Mouse (Mus musculus) midbrain, embryonic 16.5 days (tissue): ENCODE results near the gene Srgn. TPM values are rescaled to one million over a fixed set of nuclear protein-coding genes. Genes with fewer than 3 reads are reported as not detected.

Experiments
- ATAC-seq: fragments of 200-750 bp; cut with Nextera tagmentation; 2 replicates; pipeline ENCODE4 v1.8.0; 2017; ENCODE audit warnings: moderate TSS enrichment
- H3K27ac ChIP-seq: fragments of 300-500 bp; sonication (generic); 2 replicates; pipeline ENCODE4 v1.5.1; 2014; ENCODE audit warnings: mild to moderate bottlenecking, low read length, mixed read lengths
- H3K27me3 ChIP-seq: fragments of 300-500 bp; sonication (generic); 2 replicates; pipeline ENCODE4 v1.6.1; 2014; ENCODE audit warnings: low read depth, low read length, mixed read lengths; ENCODE audit not compliant: control insufficient read depth, insufficient read depth
- H3K36me3 ChIP-seq: fragments of 300-500 bp; sonication (generic); 2 replicates; pipeline ENCODE4 v1.6.1; 2014; ENCODE audit warnings: mild to moderate bottlenecking, low read length, moderate library complexity, mixed read lengths; ENCODE audit not compliant: control insufficient read depth, insufficient read depth
- H3K4me1 ChIP-seq: fragments of 300-500 bp; sonication (generic); 2 replicates; pipeline ENCODE4 v1.6.1; 2014; ENCODE audit warnings: mild to moderate bottlenecking, low read length, mixed read lengths; ENCODE audit not compliant: control insufficient read depth, insufficient read depth
- H3K4me2 ChIP-seq: fragments of 300-500 bp; sonication (generic); 2 replicates; pipeline ENCODE4 v1.6.1; 2014; ENCODE audit warnings: mild to moderate bottlenecking, low read length, mixed read lengths
- H3K4me3 ChIP-seq: fragments of 300-500 bp; sonication (generic); 2 replicates; pipeline ENCODE4 v1.5.1; 2014; ENCODE audit warnings: low read depth, mild to moderate bottlenecking, low read length, moderate library complexity, mixed read lengths
- H3K9ac ChIP-seq: fragments of 300-500 bp; sonication (generic); 2 replicates; pipeline ENCODE4 v1.6.1; 2014; ENCODE audit warnings: low read depth, low read length, mixed read lengths
- H3K9me3 ChIP-seq: fragments of 300-500 bp; sonication (generic); replicated peaks from 2 replicates; pipeline ENCODE4 v1.6.1; 2014; ENCODE audit warnings: mild to moderate bottlenecking, low read length, mixed read lengths; ENCODE audit not compliant: control insufficient read depth, poor library complexity, severe bottlenecking
- WGBS: fragments of 180-500 bp; shearing (Covaris S2); extraction: QIAGEN DNeasy Blood & Tissue Kit; methylation state at CpG from one replicate; pipeline ENCODE4 v1.1.7; 2014; 5-methylcytosine and 5-hydroxymethylcytosine counted together
- polyA plus RNA-seq: library from polyadenylated mRNA; unstranded; fragments of >200 nt; fragmentation: Nextera tagmentation; extraction: Ambion mirVana; gene quantifications from 2 replicates; pipeline ENCODE4 v1.2.1, GENCODE M21; 2015

The Srgn gene
- polyA plus RNA-seq, 1 experiment from 2014 or later, result 9.4 TPM

DNA sequence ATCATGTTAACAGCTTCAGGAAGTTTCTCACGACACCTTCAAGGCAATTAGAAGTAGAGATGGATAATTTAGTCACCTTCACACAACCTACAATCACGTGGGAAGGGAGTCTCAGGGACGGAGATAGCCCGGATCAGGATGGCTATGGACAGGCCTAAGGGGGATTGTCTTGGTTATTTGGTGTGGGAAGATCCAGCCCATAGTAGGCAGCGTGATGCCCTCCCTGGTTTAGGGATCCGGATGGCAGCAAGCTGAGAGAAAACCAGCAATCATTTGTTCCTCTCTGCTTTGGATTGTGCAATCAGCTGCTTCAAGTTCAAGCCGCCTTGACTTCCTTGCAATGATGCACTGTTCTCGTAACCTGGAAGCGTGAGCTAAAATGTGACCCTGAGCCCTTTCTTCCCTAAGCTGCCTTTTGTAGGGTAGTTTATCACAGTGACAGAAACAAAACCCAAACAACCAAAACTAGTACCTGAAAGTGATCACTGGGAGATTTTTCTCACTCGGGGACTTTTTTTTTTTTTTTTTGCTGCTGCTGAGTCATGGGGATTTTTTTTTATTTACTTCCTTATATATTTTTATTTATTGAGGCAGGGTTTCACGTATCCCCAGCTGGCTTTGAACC is 18.1 kb downstream of the Srgn start:
- WGBS, result 66% methylated on average over 11 of the region's 11 CpGs
- ATAC-seq, result no peak

DNA sequence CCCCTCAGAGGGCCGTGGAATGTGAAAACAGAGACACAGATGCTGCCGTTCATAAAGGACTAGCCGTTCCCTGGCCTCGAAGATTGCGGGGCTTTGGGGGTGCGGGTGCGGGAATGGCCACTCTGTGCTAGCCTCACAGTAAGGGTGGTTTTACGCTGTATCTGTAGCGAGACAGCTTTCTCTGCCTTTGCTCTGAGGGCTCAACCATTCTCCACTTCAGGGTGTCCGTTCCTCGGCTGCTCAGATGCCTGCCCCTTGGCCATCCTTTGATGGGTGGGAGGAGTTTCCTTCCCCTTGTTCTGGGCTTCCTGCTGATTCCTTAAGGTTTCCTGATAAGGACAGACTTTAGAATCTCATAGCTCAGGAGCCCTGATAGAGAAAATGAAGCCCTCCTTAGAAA is 18.8 kb downstream of the Srgn start:
- 7% methylated on average over 11 of the region's 11 CpGs for WGBS
- Histone ChIP-seq H3K36me3 (no peaks in the 10 kb centered on the region), H3K27me3 (no peaks in the 10 kb centered on the region), H3K9ac (0 out of 2 replicates have a peak overlapping the region, but pooled peaks have one; percentile 39), H3K4me2 (peak overlapping the region; percentile 58), H3K9me3 (no peaks in the 10 kb centered on the region), H3K27ac (no peak overlapping the region), H3K4me1 (peaks cover 5% of the 10 kb centered on the region; the same call in 1 of the 2 replicates), H3K4me3 (peak overlapping the region; percentile 20)
- ATAC-seq, result no peak

More for the DNA sequence above, 18.1 kb downstream of the Srgn start:
- Histone ChIP-seq H3K27me3 (no peaks in the 10 kb centered on the region), H3K27ac (no peak overlapping the region), H3K36me3 (no peaks in the 10 kb centered on the region), H3K9me3 (no peaks in the 10 kb centered on the region), H3K4me1 (peaks cover 5% of the 10 kb centered on the region; the same call in 1 of the 2 replicates), H3K4me2 (no peak overlapping the region), H3K9ac (no peak overlapping the region), H3K4me3 (no peak overlapping the region)

DNA sequence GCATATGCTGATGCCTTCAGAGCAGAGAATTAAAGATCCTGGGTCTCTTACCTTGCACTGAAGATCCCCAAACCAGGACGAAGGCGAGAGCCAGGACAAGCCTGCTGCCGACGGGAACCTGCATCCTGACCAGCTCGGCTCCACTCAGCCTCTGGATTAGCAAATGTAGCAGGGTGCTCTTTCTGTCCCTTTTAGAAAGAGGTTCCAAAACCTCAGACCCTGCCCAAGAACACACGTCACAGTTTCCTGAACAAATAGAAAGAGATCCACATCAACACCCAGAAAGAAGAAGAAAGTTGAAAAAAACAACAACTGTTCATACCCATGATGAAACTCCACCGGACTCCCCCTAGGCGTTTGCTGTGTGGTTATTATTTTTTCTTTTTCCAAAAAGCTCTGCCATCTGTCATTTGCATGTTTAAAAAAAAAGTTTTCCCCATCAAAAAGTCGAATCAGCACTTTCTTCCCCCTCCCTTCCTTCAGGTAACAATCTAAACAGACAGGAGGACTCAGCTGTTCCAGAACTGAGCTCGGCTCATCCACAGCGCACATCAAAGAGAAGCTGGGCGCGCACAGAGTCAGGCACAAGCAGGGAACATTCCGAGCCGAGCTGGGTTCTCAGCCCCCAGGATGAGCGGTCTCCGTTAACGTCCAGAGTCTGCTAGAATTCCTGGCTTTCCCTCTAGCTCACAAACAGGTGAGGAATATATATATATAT is 19.5 kb downstream of the Srgn start:
- H3K9ac ChIP-seq, result no peak overlapping the region
- no peak for ATAC-seq
- peaks cover 5% of the 10 kb centered on the region; the same call in 1 of the 2 replicates for H3K4me1 ChIP-seq
- no peaks in the 10 kb centered on the region for H3K27me3 ChIP-seq
- no peaks in the 10 kb centered on the region for H3K9me3 ChIP-seq
- H3K4me2 ChIP-seq, result peak overlapping the region; percentile 58
- peak overlapping the region; percentile 20 for H3K4me3 ChIP-seq
- H3K27ac ChIP-seq, result 0 out of 2 replicates have a peak overlapping the region, but pooled peaks have one; percentile 9
- H3K36me3 ChIP-seq, result no peaks in the 10 kb centered on the region
- 13% methylated on average over 18 of the region's 18 CpGs for WGBS

DNA sequence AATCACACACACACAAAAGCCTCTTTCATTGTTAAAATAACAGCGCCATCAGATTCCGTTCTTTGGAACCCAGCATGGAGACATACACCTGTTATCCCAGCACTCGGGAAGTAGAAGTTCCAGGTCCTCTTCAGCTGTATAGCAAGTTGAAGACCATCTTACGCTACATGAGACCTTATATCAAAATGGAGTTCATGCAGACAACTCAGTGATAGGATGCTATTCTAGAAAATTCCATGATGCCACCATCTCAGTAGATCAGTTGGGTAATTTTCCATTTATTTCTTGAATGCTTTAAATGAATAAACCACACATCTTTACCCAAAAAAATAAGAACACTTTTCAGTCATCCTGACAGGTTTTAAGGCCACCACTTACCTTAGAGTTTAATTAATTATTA is 20.2 kb downstream of the Srgn start:
- 85% methylated on average over 4 of the region's 4 CpGs for WGBS
- H3K9ac ChIP-seq, result no peak overlapping the region

DNA sequence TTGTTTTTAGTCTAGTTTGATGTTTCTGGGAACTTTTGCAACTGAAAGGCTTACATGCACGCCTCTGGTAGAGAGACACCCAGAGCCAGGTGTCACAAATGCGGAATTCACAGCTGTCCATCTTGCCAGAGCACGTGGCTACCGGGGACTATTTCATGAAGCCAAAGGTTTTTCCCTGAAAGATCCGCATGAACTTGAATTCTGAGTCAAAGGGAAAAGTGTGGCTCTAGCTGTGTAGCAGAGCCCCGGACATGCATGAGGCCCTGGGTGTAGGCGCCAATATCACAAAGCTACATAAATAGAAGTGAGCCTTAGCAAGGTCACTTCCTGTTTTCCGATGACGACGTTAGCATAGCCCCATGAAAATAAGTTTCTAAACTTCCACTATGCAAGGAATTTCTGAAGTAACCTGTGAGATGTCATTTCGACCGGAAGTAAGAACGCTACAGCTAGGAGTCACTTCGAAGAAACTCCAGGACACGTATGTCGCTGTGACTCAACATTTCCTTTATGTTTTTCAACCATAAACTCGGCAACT is 21.2 kb downstream of the Srgn start:
- no peaks in the 10 kb centered on the region for H3K27me3 ChIP-seq
- 86% methylated on average over 17 of the region's 17 CpGs for WGBS
- no peak overlapping the region for H3K4me2 ChIP-seq
- no peak overlapping the region for H3K27ac ChIP-seq
- no peaks in the 10 kb centered on the region for H3K9me3 ChIP-seq
- H3K4me1 ChIP-seq, result peaks cover 5% of the 10 kb centered on the region; the same call in 1 of the 2 replicates
- ATAC-seq, result no peak
- no peaks in the 10 kb centered on the region for H3K36me3 ChIP-seq
- no peak overlapping the region for H3K4me3 ChIP-seq
- no peak overlapping the region for H3K9ac ChIP-seq

More for the DNA sequence above, 20.2 kb downstream of the Srgn start:
- Histone ChIP-seq H3K27ac (no peak overlapping the region), H3K36me3 (no peaks in the 10 kb centered on the region), H3K9me3 (no peaks in the 10 kb centered on the region), H3K4me2 (no peak overlapping the region), H3K27me3 (no peaks in the 10 kb centered on the region), H3K4me1 (peaks cover 5% of the 10 kb centered on the region; the same call in 1 of the 2 replicates), H3K4me3 (no peak overlapping the region)
- ATAC-seq, result no peak

DNA sequence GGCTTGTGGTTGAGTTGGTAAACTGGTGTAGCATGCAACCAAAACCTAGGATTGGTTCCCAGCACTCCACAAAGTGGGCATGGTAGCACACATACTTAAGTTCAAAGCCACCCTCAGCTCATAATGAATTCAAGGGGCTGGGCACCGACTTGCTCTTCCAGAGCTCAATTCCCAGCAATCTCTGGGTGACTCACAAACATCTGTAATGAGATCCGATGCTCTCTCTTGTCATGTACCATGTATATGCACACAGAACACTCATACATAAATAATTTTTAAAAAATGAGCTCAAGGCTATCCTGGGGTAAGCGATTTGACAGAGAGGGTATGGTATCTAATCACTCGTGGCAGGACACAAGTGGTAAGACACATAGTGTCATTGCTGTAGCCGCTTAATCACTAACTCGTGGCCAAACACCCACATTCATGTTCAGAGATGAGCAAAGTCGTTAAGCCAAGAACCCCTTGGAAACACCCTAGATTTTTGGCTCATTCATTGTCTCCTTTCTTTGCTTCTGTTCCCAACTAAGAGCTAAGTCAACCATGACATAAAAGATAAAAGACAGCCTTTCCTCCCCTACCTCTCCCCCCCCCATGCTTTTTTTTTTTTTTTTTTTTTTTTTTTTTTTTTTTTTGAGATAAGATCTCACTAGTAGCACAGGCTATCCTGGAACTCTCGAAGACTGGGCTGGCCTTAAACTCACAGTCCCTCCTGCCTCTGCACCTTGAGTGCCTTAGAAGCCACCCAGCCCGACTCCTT is 21.8 kb downstream of the Srgn start:
- H3K27me3 ChIP-seq, result no peaks in the 10 kb centered on the region
- H3K9ac ChIP-seq, result no peak overlapping the region
- WGBS, result 74% methylated on average over 9 of the region's 9 CpGs
- H3K4me3 ChIP-seq, result no peak overlapping the region
- H3K4me2 ChIP-seq, result no peak overlapping the region
- H3K36me3 ChIP-seq, result no peaks in the 10 kb centered on the region
- H3K9me3 ChIP-seq, result no peaks in the 10 kb centered on the region
- H3K4me1 ChIP-seq, result peaks cover 5% of the 10 kb centered on the region; the same call in 1 of the 2 replicates
- ATAC-seq, result no peak
- H3K27ac ChIP-seq, result no peak overlapping the region

- Histone ChIP-seq H3K27ac (no peak overlapping the region), H3K4me1 (peaks cover 5% of the 10 kb centered on the region; the same call in 1 of the 2 replicates), H3K4me3 (no peak overlapping the region), H3K9me3 (no peaks in the 10 kb centered on the region), H3K4me2 (no peak overlapping the region), H3K27me3 (no peaks in the 10 kb centered on the region), H3K9ac (no peak overlapping the region), H3K36me3 (no peaks in the 10 kb centered on the region)
- 75% methylated on average over 12 of the region's 12 CpGs for WGBS
- no peak for ATAC-seq
Observed at GRCm38 (mm10) chr10:62503836-62504628, 23.2 kb downstream of the Srgn start.

DNA sequence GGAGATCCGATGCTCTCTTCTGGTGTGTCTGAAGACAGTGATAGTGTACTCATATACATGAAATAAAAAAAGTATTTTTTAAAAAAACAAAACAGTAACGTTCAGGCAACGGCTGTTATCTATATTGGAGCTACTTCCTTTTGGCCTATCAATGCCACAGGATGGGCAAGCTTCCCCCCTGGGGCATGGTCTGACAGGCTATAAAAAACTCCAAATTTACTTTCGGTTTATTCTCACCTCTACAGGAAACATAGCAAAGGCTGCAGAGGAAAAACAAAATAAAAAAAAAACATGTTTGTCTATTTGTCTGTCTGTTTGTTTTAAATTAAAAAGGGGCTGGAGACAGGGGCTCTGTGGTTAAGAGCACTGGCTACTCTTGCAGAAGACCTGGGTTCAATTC is 23.9 kb downstream of the Srgn start:
- H3K4me3 ChIP-seq, result no peak overlapping the region
- H3K9me3 ChIP-seq, result no peaks in the 10 kb centered on the region
- no peaks in the 10 kb centered on the region for H3K27me3 ChIP-seq
- H3K4me1 ChIP-seq, result peaks cover 2% of the 10 kb centered on the region; the same call in 1 of the 2 replicates
- no peak for ATAC-seq
- 88% methylated on average over 4 of the region's 4 CpGs for WGBS
- H3K9ac ChIP-seq, result no peak overlapping the region
- H3K27ac ChIP-seq, result no peak overlapping the region
- no peak overlapping the region for H3K4me2 ChIP-seq
- no peaks in the 10 kb centered on the region for H3K36me3 ChIP-seq
